Mouse (Mus musculus): ENCODE results near the gene Tecpr2.
A peak's percentile ranks its signal among the peaks of the same experiment; 100 is the strongest.

Tecpr2 gene

DNA sequence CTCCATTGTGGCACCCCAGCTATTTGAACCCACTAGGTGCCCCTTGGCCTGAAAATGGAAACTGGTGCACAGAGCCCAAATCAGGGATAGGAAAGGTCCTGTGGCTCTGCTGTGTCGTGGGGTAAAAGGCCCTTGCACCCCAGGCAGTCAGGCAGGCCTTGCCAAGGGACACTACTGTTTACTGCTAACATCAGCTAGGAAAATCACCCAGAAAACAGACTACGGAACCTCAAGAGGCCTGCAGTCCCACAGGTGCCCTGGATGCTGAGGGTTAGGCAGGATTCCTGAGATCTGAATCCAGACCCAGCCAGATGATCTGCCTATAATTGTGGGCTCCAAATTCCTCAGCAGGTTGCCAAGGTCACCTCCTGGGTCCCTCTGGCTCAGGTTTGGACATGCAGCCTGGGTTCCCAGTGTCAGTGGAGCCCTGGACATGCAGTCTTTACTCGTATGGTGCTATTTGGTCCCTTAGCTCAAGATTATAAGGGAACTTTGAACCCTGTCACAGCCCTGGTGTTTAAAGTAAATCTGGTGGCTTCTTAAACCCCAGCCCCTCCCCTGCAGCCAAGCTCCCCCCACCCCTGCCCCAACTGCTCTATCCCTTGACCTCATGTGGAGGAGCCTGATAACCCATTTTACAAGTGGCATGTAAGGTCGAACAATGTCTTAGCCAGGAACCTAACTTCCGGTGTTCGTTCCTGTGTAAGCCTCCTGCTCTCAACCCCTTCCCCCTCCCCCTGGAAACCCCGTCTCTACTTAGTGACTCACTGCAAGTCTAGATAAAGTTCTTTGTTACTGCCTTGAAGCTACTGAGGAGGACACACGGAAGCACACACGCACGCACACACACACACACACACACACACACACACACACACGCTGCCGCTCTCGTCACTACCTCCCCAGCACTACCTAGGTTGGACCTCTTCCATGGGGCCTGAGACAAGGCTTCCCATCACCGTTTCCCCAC lies 118.4 kb downstream of the Tecpr2 start:
- peak; percentile 28 for DNase-seq (ENCODE audit: low spot score)

DNA sequence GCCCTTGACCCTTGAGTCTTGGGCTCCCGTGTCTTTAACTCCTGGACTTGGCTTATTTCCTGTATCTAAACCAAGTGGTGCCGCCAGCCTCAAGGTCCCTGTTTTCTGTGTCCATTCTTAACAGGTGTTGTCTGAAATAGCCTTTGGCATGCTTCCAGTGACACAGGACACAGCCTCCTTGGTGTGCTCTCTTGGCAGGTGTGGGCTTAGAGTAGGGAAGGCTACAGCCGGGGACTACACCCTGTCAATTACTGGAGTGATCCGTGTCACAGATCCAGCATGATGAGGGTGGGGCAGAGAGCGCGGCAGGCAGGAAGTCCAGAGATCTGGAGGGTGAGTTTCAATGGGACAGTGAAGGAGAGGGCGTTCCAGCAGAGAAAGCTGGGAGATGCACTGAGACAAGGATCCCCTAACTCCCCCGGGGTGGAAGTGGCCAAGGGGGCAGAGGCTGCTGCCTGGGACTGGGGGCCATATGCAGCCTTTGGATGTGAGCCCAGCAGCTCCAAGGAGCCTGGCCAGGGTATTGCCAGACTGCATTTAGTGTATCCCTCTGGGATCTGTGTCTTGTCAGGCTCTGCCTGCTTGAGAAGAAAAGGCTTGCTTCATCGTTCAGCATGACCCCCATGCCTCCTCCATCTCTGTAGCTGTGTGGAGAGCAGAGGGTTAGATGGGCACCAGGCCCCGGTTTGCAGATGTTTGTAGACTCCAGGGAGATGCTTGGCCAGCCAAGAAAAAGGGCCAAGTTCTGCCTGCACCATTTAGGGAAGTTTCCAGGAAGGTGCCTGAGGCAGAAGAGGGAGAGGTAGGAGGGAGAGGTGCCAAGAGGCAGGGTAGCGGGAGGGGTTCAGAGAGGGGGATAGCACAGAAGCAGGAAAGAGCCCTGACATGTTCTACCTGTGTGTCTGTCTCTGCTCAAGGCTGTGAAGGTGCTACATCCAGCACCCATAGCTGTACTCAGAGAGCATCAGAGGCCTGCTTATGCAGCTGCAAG lies 119.7 kb downstream of the Tecpr2 start:
- no peak for DNase-seq (ENCODE audit: low spot score)

DNA sequence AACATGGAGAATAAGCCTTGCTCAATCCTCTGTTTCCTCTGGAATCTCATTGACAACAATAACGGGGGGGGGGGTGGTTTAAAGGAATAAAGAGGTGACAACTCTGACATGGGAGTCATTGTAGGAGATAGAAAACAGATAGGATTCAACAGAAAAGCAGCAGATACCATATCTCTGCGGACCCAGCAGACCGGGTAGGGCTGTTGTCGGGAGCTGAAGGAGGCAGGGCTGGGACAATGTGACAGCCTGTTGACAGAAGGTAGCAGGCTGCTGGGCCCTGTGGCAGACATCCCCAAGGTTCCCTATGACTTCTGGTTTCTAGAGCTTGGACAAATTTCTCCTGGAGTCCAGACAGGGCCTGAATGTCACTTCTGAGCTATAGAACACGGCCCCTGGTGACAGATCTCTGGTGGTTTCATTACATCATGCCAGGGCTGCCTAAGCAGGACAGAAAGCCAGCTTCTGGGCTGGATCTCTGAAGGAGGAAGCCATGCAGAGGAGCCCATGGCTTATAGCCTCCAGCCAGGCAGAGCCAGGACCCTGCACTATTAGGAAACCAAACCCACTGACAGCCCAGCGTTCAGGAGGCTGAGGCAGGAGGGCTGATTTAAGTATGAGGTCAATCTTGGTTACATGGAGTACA lies 120.7 kb downstream of the Tecpr2 start:
- DNase-seq (ENCODE audit: low spot score) = no peak

DNA sequence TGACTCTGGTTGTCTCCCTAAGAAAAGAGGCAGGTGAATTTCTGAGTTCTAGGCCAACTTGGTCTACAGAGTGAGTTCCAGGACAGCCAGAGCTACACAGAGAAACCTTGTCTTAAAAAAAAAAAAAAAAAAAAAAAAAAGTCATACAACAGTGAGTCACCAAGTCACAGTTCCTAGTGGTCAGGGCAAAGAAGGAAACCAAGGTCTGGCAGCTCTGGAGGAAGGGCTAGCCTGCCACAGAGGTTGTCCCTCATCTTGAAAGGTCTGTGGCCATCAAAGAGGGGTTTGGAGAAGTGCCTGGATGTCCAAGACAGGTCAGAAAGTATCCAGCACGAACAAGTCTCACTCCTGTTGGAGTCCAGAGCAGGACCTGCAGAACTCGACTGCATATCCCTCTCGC lies 127.7 kb downstream of the Tecpr2 start:
- DNase-seq (ENCODE audit: low spot score) = no peak

DNA sequence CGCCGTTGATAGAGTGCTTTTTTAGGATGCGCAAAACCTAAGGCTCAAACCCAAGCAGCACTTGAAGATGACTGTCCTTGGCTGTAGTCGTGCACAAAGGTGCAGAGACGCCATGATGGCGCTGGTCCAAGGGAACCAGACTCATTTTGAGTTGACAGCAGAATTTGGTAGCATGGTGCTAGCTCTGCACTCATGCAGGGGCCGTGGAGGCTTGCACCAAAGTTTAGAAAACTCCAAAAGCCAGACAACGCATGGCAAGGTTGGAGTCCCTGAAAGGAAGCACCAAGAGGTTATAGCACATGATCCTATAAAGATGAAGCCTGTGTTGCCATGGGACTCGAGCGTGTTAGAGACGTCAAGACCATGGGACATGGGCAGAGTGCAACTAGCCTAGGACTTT lies 129.0 kb downstream of the Tecpr2 start:
- DNase-seq (ENCODE audit: low spot score) = no peak

DNA sequence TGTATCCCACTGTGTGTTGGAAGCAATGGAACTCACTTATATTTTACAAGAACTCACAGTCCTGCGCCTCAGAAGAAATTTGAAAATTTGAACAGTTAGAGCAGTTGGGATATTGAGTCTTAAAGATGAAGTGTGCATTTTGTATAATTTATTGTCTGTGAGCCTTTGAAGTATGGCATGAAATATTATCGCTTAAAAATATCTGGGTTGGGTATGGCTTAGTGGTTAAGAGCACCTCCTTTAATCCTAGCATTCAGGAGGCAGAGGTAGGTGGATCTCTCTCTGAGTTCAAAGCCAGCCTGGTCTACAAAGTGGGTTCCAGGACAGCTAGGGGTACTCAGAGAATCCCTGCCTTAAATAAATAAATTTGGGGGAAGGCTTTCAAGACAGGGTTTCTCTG lies 130.0 kb downstream of the Tecpr2 start:
- DNase-seq (ENCODE audit: low spot score) = no peak

DNA sequence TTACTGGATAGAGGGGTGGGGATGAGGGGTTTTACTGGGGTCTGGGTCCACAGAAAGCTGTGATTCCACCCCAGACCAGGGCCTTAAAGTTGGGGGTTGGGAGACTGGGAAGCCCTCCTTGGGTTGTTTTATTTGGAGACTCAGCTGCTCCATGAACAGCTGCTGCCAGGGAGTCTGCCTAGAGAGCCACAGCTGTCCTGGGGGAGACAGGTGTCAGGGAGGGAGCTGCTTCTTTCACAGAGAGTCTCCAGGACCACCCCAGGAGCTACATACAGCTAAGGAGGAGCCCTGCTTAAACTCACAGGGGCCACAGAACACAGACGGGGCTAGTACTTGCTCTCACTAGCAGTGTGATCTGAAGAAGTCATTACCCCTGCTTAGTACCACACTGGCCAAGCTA lies 132.1 kb downstream of the Tecpr2 start:
- no peak for DNase-seq (ENCODE audit: low spot score)

DNA sequence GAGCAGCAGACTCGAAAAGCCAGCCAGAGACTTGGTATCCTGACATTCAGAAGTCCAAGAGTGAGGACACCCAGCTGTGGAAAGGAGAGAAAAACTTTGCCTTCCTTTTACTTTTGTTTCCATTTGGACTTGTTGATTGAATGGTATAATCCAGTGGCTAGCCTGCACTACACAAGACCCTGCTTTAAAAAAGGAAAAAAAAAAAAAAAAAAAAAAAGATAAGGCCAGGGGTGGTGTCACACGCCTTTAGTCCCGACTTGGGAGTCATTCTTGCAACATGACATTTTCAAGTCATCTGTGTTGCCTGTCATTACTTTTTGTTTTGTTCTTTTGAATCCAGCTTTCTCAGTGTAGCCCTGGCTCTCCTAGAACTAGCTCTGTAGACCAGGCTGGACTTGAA lies 132.5 kb downstream of the Tecpr2 start:
- DNase-seq (ENCODE audit: low spot score) = no peak

Measured in ovary, postnatal 14 days (tissue).